Mouse (Mus musculus): ENCODE measurements at regions not wholly inside any gene's neighbourhood (a gene's known extent, or its start where the extent isn't known, plus 50 kb on each side); places are given as distances from the start of the nearest gene placed in this dataset.
"Not testable (repeated sequence)": the region's sequence is repeated elsewhere in the genome, so short reads cannot be mapped to it uniquely, and the experiment has no call there.

DNA sequence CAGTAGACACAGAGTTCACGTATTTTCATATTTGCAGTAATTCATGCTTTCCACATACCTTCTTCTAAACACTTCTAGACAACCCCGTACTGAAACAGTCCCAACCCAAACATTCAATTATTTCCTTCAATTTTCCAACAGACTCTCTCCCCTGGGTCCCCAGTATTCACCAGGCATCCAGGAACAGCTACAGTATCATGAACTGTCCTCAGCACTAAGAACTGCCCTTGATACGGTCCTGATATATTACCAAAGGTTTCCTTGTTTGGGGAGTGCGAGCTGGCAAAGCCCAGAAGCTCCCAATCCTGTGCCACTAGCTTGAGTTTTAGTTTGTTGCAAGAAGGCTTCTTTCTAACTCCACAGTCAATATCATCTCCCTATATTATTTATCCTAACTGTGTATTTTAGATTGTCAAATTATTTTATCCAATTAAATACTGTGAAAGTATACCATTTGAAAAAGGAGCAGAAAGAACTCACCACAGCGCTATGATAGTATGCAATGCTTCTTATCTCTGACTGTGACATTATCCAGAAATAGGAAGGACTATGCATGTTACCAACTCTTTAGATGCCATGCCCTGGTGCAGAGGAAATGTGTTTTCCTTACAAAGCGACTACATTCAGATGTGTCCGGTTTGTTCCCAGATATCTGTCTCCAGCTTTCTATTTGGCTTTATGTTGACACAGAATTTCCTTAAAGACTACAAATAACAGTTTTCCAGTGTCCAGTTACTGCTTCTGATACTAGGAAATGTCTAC, 754.6 kb upstream of the Intu start:
- no peak for DNase-seq (ENCODE audit: low read depth, low spot score)

DNA sequence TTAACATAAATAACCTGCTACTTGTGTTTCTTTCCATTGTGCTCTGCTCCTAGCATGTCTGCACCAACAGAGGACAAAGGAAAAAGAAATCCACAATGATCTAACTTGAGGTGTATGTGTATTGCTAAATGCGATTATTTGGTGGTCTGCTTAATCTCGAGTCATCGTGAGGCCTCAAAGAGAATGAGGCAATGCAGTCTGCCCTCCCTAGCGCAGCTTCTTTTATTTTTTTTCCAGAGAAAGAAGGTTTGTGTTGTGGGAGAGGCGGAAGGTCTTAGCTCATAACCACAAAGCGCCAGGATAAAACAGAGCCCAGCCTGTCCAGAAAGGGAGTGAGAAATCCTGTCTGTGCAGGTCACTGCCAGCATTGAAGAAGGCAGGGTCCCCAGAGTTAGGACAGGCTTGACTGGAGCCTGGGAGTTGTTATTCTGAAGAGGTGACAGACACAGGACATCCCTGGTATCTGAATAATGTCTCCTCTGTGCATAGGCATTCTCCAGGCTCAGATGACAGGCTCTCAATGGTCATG, 751.3 kb upstream of the Intu start:
- no peak for DNase-seq (ENCODE audit: low read depth, low spot score)

DNA sequence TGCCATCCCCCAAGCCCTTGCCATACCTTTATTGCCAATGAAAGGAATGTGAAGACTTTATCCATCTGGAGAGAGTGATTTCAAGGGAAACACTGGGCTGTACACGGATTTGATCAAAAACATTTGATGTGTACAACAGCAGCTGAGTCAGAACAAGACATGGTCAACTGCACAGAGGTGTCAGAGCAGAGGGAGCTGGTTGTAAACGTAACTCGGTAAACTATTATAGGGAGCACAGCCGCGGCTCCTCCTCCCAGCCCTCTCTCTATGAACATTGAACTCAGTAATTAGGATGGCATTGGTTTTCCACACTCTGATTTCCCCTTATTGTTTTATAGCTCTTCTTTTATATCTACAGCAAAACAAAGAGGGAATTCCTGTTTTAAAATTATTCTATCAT, 750.8 kb upstream of the Intu start:
- no peak for DNase-seq (ENCODE audit: low read depth, low spot score)

DNA sequence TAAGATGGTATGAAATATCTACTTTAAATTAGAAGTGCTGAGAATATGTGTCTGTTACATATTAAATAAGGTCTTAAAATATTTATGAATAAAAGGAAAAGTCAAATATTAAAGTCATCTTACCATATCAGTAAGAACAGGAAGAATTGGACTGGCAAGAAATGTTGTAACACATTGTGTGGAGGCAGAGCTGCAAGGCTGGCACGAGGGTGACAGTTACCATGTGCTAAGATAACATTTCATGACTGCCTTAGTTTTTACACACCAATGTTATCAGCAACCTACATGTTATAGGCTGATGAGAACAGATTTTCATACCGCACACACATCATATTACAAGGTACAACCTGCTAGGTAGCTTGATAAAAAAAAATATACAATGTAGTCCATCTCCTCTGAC, 746.2 kb upstream of the Intu start:
- DNase-seq (ENCODE audit: low read depth, low spot score), result no peak

- no peak for DNase-seq (ENCODE audit: low read depth, low spot score)
Observed at GRCm38 (mm10) chr3:39809586-39809985, 721.5 kb upstream of the Intu start.

DNA sequence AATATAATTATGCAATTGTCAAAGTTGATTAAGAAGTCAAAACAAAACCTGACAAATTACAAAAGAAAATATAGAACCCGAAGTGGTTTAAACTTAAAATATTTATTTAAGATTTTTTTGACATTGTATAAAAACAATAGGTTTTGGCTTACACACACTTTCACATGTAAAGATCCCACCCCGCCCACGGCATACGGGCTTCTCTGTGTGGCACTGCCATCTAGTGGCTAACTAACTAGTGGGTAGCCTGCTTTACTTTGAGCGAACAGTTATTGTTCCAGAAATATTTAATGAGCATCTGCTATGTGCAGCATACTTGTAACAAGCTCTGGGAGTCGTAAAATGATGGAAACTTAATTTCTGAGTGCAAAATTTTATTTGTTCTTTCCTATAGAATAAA, 716.3 kb upstream of the Intu start:
- peak; percentile 65 for DNase-seq (ENCODE audit: low read depth, low spot score)

- no peak for DNase-seq (ENCODE audit: low read depth, low spot score)
Observed at GRCm38 (mm10) chr3:39830488-39831056, 700.5 kb upstream of the Intu start.

GRCm38 (mm10) chr3:39838377-39839145, 692.5 kb upstream of the Intu start:
- DNase-seq (ENCODE audit: low read depth, low spot score), result peak; percentile 55

DNA sequence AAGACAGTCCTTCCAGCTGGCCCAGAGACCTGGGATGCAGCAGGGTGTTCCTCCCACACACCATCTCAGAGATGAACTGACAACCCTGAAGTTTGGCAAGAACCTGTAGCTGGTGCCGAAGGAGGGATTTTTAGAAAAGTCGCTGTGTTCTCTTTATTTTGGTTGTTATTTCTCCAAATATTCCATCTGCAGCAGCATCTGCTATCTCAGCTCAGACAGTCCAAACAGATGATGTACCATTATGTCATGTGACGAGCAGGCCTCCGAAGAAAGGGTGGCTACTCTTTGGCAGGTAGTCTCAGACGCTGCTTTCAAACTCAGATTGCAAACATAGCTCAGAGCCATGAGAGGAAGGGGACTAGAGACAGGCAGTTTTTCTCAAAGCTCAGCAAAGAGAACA, 690.1 kb upstream of the Intu start:
- no peak for DNase-seq (ENCODE audit: low read depth, low spot score)

- DNase-seq (ENCODE audit: low read depth, low spot score), result no peak
Observed at GRCm38 (mm10) chr3:39845123-39845522, 686.0 kb upstream of the Intu start.

GRCm38 (mm10) chr3:39848829-39849228, 682.3 kb upstream of the Intu start:
- no peak for DNase-seq (ENCODE audit: low read depth, low spot score)

DNA sequence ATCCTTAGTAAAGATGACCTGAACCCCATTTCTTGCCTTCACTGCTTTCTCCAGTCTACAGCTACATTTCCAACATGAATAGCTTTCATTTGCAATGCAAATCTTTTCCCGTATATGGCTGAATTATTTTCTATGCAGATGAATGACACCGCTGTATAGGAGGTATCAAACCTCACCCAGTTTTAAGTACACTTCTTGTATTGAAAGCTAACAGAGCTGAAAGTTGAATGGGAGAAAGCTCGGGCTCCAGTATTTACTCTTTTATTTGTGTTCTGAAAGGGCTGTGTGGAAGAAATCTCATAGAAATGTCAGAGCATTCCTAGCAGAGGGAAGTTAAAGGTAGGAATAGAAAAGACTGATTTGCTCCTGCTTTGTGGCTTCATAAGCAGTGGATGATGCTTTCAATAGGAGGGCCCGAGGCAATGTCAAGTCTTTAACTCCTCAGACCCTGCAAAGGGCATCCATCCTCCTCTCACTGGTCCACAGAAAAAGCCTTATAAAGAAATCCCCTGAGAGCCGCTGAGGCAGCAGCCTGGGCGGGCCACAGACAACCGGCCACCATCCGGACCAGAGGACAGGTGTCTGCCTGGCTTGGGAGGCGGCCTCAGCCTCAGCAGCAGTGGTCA, 673.8 kb upstream of the Intu start:
- DNase-seq (ENCODE audit: low read depth, low spot score), result no peak

DNA sequence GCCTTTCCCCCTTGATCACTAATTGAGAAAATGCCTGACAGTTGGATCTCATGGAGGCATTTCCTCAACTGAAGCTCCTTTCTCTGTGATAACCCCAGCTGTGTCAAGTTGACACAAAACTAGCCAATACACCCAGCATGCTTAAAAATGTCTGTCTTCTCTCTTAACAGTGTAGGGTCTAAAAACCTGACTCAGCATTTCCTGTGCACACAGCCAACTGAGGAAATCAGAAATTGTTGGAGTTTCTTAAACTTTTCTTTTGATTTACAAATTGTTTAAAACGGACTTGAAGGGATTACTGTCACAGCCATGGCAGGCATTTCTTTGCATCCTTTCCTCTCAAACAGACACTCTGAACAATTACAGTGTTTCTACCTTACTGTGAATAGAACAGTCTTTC, 655.0 kb upstream of the Intu start:
- DNase-seq (ENCODE audit: low read depth, low spot score), result not testable (repeated sequence)

DNA sequence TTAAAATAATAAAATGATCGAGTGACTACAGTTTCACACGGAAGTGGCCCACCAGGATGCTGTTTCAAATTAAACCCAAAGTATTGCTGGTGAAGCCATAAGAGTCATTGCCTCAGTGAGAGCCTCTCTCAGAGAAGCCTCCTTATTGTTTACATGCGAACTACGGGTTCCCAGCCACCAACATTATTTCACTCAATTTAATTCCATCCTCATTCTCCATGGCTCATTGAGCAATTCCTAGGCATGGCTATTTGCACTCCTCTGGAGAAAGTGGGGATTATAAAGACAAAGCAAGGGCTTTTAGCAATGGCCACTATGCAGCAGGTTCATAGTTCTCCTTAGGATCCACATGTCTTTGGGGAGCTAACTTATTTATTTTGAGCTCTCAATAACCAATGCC, 646.7 kb upstream of the Intu start:
- DNase-seq (ENCODE audit: low read depth, low spot score), result no peak

GRCm38 (mm10) chr3:39888376-39888775, 642.7 kb upstream of the Intu start:
- no peak for DNase-seq (ENCODE audit: low read depth, low spot score)

DNA sequence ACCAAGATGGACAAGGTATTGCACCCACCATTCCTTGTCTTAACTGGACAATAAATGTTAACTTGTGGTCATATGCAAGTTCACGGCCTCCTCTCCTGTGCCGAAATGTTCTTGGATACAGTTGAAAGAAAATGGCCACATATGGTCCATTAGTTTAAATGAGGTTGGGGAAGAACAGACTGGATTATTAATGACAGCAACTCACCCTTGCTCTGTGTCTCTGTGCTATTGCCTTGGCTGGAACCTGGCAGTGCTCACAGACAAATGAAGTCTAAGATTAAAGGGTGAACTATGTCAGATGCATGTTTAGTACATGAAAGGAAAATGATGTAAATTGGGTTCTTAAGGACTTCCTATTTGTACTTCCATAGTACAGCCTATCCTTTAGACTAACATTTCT, 641.9 kb upstream of the Intu start:
- no peak for DNase-seq (ENCODE audit: low read depth, low spot score)

DNA sequence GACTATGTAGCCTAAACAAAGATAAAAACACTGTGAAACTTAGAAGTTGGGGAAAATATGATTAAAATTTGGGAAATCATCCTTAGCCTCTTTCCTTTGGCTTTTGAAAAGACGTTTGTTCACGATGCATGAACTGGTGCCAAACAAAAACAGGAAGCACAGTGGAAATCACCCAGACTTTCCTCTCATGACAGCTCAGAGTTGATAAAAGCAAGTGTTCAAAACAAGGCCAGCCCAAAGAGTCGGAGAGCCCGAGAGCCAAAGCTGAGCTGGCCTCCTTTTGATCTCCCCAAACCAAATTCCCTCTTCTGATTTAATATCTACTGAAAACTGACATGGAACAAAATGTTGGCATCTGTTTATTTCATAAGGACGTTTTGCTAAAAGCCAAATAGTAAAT, 632.1 kb upstream of the Intu start:
- DNase-seq (ENCODE audit: low read depth, low spot score), result no peak

GRCm38 (mm10) chr3:39900207-39900606, 630.9 kb upstream of the Intu start:
- no peak for DNase-seq (ENCODE audit: low read depth, low spot score)

DNA sequence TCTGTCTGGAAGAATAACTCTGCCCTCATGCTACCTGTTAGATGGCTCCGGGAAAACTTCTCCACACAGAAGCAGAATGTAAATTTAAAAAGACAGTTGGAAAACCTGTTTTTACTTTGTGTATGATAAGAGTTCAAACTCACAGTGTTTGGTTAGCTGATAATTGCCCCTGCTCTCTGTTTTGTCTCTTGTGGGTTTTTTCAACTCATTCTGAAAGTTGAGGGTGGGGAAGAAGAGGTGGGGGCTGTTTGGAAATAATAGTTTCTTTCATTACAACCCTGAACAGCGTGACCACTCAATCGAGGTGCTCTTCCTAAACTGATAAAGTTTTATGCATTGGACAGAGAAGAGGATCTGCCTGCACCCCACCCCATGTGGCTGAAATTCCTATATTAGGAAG, 626.7 kb upstream of the Intu start:
- no peak for DNase-seq (ENCODE audit: low read depth, low spot score)

- no peak for DNase-seq (ENCODE audit: low read depth, low spot score)
Observed at GRCm38 (mm10) chr3:39908676-39909362, 622.3 kb upstream of the Intu start.

DNA sequence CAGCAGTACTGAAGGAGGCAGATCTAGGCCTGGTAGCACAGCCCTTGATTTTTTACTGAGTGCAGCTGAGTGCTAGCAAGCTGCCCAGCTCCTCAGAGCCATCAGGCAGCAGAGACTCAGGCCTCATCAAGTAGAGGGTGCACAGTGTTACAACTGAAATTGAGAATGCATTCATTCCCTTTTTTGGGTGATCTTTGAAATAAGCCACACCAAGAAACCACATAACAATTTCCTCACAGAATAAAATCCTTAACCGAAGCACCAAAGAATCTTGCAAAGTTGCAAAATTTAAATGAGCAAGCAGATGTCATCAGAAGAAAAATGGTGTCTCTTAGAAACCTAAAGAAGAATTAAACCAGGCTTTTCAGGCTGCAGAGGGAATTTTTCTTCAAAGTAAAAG, 621.4 kb upstream of the Intu start:
- DNase-seq (ENCODE audit: low read depth, low spot score), result no peak

- DNase-seq (ENCODE audit: low read depth, low spot score), result peak; percentile 29
Observed at GRCm38 (mm10) chr3:39918601-39919000, 612.5 kb upstream of the Intu start.
